Mouse (Mus musculus) midbrain, embryonic 10.5 days (tissue): ENCODE measurements at regions not wholly inside any gene's neighbourhood (a gene's known extent, or its start where the extent isn't known, plus 50 kb on each side); places are given as distances from the start of the nearest gene placed in this dataset.
"Not testable (repeated sequence)": the region's sequence is repeated elsewhere in the genome, so short reads cannot be mapped to it uniquely, and the experiment has no call there.

Experiments used
- DNase-seq: peaks from one replicate; pipeline ENCODE4 v3.0.0-alpha.2; 2017; ENCODE audit warnings: low spot score
- H3K27ac ChIP-seq: fragments of 300-500 bp; sonication (generic); replicated peaks from 2 replicates; pipeline ENCODE4 v1.5.1; 2016; ENCODE audit warnings: mild to moderate bottlenecking
- H3K27me3 ChIP-seq: fragments of 300-500 bp; sonication (generic); 2 replicates; pipeline ENCODE4 v1.6.1; 2016; ENCODE audit warnings: low read depth, mild to moderate bottlenecking; ENCODE audit not compliant: poor library complexity, severe bottlenecking
- H3K36me3 ChIP-seq: fragments of 300-500 bp; sonication (generic); 2 replicates; pipeline ENCODE4 v1.6.1; 2016; ENCODE audit warnings: mild to moderate bottlenecking, moderate library complexity
- H3K4me1 ChIP-seq: fragments of 300-500 bp; sonication (generic); 2 replicates; pipeline ENCODE4 v1.6.1; 2016
- H3K4me3 ChIP-seq: fragments of 300-500 bp; sonication (generic); 2 replicates; pipeline ENCODE4 v1.5.1; 2016; ENCODE audit warnings: mild to moderate bottlenecking, moderate library complexity
- H3K9me3 ChIP-seq: fragments of 300-500 bp; sonication (generic); replicated peaks from 2 replicates; pipeline ENCODE4 v1.6.1; 2016; ENCODE audit warnings: mild to moderate bottlenecking
- WGBS: fragments of 180-500 bp; shearing (Covaris S2); methylation state at CpG from one replicate; pipeline ENCODE4 v1.1.7; 2016; 5-methylcytosine and 5-hydroxymethylcytosine counted together

GRCm38 (mm10) chr3:40398184-40398583, 132.9 kb upstream of the Intu start:
- Histone ChIP-seq H3K27ac (no peak overlapping the region), H3K27me3 (no peaks in the 10 kb centered on the region), H3K36me3 (no peaks in the 10 kb centered on the region), H3K9me3 (no peaks in the 10 kb centered on the region), H3K4me1 (peaks cover 5% of the 10 kb centered on the region; the same call in 1 of the 2 replicates), H3K4me3 (no peak overlapping the region)
- 89% methylated on average over 12 of the region's 12 CpGs for WGBS
- DNase-seq: no peak

DNA sequence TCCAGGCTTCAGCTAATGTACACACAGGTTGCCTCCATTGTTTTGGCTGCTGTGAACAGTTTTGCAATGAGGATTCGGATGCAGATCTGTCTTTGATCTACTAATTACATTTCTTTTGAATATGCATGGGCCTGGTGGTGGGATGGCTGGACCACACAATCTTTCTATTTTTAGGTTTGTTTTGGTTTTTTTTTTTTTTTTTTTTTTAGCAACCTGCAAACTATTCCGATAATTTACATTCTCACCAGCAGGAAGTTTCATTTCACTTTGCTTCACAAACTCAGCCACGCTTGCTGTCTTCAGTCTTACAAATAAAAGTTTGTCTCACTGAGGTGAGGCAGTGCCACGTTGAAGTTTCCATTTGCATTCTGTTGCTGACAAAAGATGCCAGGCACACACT, 127.7 kb upstream of the Intu start:
- no peaks in the 10 kb centered on the region for H3K36me3 ChIP-seq
- WGBS: 76% methylated on average over 4 of the region's 4 CpGs

GRCm38 (mm10) chr3:40405095-40405948, 125.8 kb upstream of the Intu start:
- peaks cover 9% of the 10 kb centered on the region for H3K4me1 ChIP-seq
- no peak for DNase-seq
- H3K36me3 ChIP-seq: no peaks in the 10 kb centered on the region
- no peak overlapping the region for H3K27ac ChIP-seq
- H3K4me3 ChIP-seq: no peak overlapping the region
- no peaks in the 10 kb centered on the region for H3K27me3 ChIP-seq
- no peaks in the 10 kb centered on the region for H3K9me3 ChIP-seq
- WGBS: 89% methylated on average over 18 of the region's 18 CpGs

More for the DNA sequence above, 127.7 kb upstream of the Intu start:
- no peaks in the 10 kb centered on the region for H3K27me3 ChIP-seq
- no peak for DNase-seq
- H3K9me3 ChIP-seq: no peaks in the 10 kb centered on the region
- H3K4me3 ChIP-seq: no peak overlapping the region
- H3K4me1 ChIP-seq: no peaks in the 10 kb centered on the region
- H3K27ac ChIP-seq: no peak overlapping the region

- Histone ChIP-seq H3K27ac (no peak overlapping the region), H3K9me3 (no peaks in the 10 kb centered on the region), H3K36me3 (no peaks in the 10 kb centered on the region), H3K4me1 (peaks cover 9% of the 10 kb centered on the region), H3K27me3 (no peaks in the 10 kb centered on the region), H3K4me3 (no peak overlapping the region)
- 93% methylated on average over 2 of the region's 2 CpGs for WGBS
- no peak for DNase-seq
These were observed 125.2 kb upstream of the Intu start for GRCm38 (mm10) chr3:40405949-40406236.

DNA sequence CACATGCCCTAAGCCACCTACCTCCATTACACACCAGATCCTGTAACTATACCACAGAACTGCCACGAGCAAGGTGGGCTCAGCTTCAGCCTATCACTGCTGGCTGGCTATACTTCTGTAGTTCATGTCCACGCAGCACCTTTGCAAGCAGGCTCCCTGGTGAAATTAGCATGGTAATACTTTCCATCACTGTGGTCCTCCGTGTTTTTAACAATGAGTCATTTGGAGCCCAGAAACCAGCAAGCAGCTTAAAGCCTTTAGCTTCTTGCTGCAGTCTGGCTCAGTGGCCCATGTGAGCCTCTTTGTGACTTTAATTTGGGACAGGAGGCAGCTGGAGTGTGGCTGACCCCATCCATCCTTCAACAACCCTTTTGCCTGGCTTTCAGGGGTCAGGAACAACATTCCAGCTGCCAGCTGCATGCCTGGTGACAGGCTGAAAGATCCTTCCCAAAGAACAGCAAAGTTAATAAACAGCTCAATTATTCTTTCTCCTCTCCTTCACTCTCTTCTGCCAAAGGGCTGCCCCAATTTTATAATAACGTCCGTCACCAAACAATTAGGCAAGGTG, 122.1 kb upstream of the Intu start:
- WGBS: 57% methylated on average over 5 of the region's 5 CpGs
- H3K27ac ChIP-seq: no peak overlapping the region
- DNase-seq: peak; percentile 17

DNA sequence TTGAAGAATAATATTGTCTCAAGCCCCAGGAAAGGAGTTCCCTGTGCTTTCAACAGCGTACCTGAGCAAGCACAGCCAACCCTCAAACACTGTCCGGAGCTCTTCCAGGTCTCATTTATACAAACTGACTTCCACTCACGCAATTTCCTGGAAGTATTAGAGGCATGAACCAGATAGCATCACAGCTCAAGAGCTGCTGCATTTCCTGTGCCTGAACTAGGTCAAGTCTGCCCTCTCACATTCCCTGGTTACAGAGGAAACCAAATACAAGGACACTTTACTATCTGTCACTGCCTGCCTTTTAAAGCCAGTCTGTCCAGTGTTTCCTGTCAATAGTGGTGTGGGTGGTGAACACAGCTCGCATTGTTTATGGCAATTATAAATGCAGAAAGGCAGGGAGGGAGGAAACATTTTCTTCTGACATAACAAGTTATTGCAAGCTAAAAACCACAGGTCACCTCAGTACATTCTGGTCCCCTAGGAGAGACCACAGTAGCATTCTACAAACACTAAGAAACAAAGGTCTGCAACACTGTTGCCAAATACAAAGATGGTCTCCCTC, 120.3 kb upstream of the Intu start:
- no peak for DNase-seq
- Histone ChIP-seq H3K4me1 (peaks cover 9% of the 10 kb centered on the region), H3K27ac (no peak overlapping the region), H3K4me3 (no peak overlapping the region), H3K27me3 (no peaks in the 10 kb centered on the region), H3K9me3 (no peaks in the 10 kb centered on the region), H3K36me3 (no peaks in the 10 kb centered on the region)
- 86% methylated on average over 4 of the region's 4 CpGs for WGBS

More for the DNA sequence above, 122.1 kb upstream of the Intu start:
- H3K27me3 ChIP-seq: no peaks in the 10 kb centered on the region
- peaks cover 9% of the 10 kb centered on the region for H3K4me1 ChIP-seq
- no peak overlapping the region for H3K4me3 ChIP-seq
- no peaks in the 10 kb centered on the region for H3K36me3 ChIP-seq
- H3K9me3 ChIP-seq: no peaks in the 10 kb centered on the region

- not testable (repeated sequence) for H3K27me3 ChIP-seq, H3K4me3 ChIP-seq, H3K27ac ChIP-seq, H3K4me1 ChIP-seq, H3K9me3 ChIP-seq, DNase-seq, H3K36me3 ChIP-seq
- 66% methylated on average over 17 of the region's 18 CpGs for WGBS
These were observed 105.8 kb upstream of the Intu start for GRCm38 (mm10) chr3:40425183-40425844.

- no peak overlapping the region for H3K4me3 ChIP-seq
- no peak for DNase-seq
- no peaks in the 10 kb centered on the region for H3K36me3 ChIP-seq
- WGBS: 97% methylated on average over 4 of the region's 4 CpGs
- peaks cover 4% of the 10 kb centered on the region for H3K4me1 ChIP-seq
- no peaks in the 10 kb centered on the region for H3K9me3 ChIP-seq
- H3K27ac ChIP-seq: no peak overlapping the region
- no peaks in the 10 kb centered on the region for H3K27me3 ChIP-seq
These were observed 105.0 kb upstream of the Intu start for GRCm38 (mm10) chr3:40426070-40426469.

DNA sequence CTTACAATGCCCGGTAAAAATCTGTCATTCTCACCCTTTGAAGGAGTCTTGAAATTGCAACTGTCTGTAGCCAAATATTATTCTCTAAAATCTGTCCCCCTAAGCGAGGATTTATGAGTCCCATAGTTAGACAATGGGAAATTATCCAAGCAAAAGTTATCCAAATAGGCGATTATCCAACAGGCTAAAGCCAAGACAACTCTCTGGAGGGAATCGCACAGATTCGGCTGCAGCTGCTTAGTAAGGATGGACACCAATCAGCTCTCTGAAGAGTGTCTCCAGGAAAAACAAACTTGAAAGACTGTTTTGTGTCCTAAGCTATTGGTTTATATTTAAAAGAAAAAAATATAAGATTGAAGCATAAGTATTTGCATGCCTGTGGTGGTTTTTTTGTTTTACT, 103.1 kb upstream of the Intu start:
- no peaks in the 10 kb centered on the region for H3K27me3 ChIP-seq
- H3K4me1 ChIP-seq: peaks cover 4% of the 10 kb centered on the region
- 84% methylated on average over 5 of the region's 5 CpGs for WGBS
- no peaks in the 10 kb centered on the region for H3K9me3 ChIP-seq
- H3K4me3 ChIP-seq: no peak overlapping the region
- no peak for DNase-seq
- H3K36me3 ChIP-seq: no peaks in the 10 kb centered on the region
- no peak overlapping the region for H3K27ac ChIP-seq

DNA sequence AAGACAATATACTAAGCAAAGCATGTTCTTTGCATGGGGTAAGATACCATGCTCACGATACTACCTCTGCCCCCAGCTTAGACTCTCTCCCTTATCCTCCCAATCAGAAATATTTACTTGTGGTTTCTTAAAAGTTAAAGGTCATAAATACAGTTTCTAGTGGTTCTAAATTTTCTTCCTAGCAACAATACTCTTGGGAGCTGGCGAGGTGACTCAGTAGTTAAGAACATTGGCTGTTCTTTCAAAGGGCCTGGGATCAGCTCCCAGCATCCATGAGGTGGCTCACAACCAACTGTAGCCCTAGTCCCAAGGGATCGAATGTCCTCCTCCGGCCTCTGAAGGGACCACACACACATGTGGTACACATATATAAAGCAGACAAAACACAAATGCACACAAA, 92.8 kb upstream of the Intu start:
- DNase-seq: no peak
- Histone ChIP-seq H3K36me3 (no peaks in the 10 kb centered on the region), H3K9me3 (no peaks in the 10 kb centered on the region), H3K27ac (no peak overlapping the region), H3K4me3 (no peak overlapping the region), H3K4me1 (peaks cover 9% of the 10 kb centered on the region), H3K27me3 (no peaks in the 10 kb centered on the region)
- WGBS: 88% methylated on average over 4 of the region's 4 CpGs

DNA sequence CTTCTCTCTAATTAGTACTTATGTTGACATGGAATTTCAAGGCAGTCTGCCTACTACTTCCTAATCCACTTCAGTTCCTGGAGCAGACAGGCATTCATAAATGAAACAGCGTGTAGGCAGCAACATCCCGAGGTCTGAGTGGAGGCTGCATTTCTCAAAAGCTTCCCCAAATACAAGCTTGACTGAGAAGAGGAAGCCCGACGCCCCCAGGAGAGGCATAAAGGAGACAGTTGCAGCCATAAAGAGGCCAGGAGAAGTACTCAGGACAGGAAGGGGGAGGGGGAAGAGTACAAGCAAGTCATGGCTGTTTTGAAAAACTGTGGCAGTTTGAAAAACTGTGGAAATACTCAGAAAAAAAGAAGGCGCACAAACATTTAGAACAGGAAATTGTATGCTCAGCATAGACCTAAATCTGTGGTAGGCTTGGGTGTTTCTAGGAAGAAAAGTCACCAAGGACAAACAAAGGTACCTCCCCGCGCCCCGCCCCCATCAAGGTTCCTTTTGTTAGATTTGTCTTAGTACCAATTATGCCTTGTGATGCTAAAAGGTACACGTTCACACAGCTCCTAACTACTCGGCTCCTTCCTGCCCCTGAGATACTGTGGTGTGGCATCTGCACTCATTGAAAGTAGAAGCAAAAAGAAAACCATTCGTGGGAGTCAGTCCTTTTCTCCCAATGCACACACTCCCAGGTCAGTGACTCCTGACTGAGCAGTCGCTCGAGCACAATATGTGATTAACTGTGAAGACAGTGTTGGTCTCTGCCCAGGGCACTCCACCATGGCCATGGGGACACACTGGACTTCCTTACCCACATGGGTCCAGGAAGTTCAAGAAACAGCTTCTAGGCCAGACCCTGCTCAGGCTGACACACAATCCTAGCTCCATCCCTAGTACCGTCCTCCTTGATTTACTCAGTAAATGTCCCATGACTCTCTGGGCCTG, 89.7 kb upstream of the Intu start:
- peaks cover 4% of the 10 kb centered on the region; the same call in 1 of the 2 replicates for H3K27me3 ChIP-seq
- no peak overlapping the region; the same call in 1 of the 2 replicates for H3K27ac ChIP-seq
- 65% methylated on average over 14 of the region's 14 CpGs for WGBS
- DNase-seq: no peak
- no peaks in the 10 kb centered on the region for H3K36me3 ChIP-seq
- peaks cover 15% of the 10 kb centered on the region for H3K4me1 ChIP-seq
- H3K4me3 ChIP-seq: no peak overlapping the region
- no peaks in the 10 kb centered on the region for H3K9me3 ChIP-seq
